Mouse (Mus musculus) fat pad, adult 2 months (tissue): Measurements from ENCODE around the gene Lemd2.
"Not testable (repeated sequence)": the region's sequence is repeated elsewhere in the genome, so short reads cannot be mapped to it uniquely, and the experiment has no call there.

Experiments used
- DNase-seq: peaks from one replicate; pipeline ENCODE4 v3.0.0-alpha.2; 2011; ENCODE audit warnings: low read depth, low spot score; ENCODE audit errors: extremely low read depth

Lemd2 gene

DNA sequence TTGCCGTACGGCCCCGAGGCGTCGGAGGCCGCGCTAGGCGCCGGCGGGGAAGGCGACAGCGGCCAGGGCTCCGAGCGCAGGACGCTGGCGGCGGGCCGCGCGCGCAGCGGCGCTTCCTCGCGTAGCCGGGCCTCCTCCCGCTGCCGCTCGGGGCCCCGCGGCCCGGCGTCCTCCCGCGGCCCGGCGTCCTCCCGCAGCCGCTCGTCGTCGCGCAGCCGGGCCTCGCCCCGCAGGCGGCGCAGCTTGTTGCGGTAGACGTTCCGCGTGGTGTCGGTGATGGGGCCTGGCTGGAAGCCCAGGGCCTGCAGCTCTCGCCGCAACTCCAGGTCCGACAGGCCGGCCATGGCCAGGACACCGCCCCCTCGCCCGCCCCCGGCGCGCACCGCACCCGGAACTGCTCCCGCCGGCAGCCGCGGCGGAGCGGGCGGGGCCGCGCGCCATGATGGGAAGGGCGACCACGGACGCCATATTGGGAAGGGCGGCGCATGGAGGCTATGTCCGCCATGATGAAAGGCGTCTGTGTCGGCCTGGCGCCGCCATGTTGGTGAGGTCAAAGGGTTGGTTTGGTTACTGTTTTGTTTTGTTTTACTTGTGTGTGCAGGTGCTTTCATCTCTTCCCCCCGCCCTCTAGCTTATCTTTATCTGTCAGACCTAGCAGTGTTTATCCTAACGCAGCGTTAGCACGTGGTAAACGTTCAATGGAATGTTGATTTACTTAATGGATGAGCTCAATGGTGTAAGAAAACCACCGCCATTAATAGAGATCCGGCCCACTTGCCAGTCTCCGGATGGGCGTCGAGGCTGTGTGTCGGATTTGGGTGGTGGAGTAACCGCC, at the start of gene Lemd2:
TSS of gene Lemd2 (minus strand) at position 395 of the 835 bp plus-strand sequence.
- DNase-seq: peak; percentile 23

DNA sequence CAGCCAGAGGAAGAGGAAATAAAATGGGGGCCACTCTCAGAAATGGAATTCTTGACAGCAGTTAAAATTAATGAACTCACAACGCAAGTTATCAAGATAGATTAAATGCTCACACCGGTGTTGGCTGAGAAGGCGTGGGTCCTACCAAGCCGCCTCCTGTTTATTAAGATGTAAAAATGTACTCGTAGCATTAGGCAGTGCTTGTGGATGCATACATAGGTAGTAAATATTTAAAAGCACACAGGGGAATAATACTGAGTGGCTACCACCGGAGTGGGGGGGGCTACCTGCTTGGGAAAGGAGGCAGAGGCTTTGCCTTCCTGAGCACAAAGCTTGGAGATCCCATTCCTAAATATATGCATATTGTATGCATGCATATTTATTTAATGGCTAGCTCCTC, 46.9 kb upstream of the Lemd2 start:
- no peak for DNase-seq

DNA sequence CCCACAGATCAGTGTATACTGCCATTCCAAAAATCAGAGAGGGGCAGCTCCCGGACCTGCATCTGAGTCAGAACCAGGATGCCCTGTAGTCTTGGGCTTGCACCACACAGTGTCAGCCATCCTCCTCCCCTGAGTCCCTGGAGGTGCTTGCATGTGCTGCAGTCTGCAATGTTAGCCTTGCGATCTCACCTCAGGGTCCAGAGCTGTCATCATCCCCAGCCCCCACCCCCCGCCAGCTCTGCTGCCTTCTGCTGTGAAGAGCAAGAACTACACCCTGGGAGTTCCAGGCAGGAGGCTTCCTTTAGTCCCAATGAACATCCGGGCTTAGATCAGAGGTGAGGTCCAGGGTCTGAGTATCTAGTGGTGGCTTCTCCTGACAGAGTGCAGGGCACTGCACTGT, 46.2 kb upstream of the Lemd2 start:
- DNase-seq: no peak

DNA sequence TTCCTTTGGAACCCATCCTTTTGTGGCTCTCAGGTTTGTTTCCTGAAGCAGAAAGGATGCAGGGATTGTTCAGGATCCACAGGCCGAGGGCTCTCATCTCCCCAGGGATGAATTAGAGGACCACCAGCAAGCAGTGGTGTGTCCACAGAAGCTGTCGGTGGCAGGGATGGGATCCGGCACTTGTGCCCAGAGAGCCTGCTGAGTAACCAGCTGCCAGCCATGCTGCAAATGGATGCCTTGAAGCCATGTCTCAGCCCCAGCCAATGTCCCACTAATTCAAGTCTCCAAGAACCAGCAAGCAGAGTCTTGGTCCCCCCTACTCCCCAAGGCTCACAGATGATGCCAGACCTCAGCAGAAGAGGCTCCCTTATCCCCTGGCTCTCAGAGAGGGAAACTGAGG, 44.8 kb upstream of the Lemd2 start:
- DNase-seq: no peak

DNA sequence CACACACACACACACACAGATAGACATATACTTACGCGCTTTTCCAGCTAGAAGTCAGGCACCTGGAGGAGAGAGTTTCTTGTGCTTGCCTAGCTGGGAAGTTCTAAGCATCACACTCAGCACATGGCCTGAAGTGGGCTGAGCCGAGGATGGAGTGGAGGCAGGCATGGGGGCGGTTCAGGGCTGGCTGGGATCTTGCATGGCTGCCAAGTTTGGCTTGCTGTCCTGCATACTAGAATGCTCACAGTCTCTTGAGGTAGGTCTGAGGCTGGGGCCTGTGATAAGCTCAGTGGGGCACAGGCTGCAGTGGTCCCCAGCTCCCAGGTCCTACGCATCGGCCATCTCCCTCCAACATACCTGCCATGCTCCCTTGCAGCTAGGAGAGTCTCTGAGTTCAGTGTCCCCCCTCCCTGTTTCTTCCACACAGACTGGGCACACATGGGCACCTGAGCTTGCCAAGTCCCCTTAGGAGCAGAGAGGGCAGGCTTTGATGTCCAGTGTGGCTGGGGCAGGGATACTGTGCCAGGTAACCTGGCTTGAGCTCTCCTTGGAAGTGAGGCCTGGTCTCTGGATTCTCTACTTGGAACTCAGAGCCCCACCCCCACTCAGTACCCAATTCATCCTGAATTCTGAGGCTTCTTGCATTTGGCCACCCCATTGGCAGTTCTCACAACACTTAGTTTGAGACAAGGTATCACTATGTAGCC, 43.6 kb upstream of the Lemd2 start:
- no peak for DNase-seq

DNA sequence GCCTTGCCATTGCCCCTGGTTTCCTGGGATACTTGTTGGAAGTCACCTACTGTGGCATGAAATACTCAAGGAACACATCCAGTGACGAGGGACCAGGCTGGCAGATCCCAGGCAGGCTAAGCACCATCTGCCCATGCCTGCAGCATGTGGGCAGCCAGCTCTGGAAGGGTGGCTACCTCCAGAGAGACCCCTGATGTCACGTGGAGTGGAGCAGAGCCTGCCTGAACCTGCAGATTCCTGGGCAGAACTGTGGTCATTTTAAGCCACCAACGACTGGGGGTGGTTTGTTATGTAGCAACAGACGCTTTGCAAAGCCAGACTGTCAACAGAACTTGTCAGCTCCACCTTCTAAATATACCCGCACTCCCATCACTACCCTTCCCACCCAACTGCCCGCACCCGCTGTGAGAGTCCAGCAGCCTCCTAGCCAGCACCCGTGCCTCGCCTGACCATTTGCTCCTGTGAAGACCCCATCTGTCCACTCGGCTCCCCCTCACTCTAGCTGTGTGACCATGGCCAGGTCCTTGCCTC, 41.6 kb upstream of the Lemd2 start:
- no peak for DNase-seq

DNA sequence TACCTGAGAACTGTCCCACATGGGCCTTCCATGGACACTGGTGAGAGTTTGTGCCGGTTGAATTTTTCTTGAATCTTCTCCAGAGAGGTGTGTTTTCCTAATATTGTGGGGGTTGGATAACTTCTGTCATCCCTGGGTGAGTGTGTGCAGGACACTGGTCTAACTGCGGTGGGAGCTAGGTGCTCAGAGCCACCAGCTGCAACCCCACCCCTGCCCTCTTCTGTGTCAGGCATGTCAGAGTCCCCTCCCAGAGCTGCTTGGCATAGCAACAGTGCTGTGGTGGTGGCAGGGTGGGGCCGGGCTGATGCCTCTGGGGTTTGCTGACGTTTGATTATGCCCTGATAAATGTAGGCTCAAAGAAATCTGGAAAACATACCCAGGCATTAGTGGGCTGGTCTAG, 40.6 kb upstream of the Lemd2 start:
- DNase-seq: no peak

DNA sequence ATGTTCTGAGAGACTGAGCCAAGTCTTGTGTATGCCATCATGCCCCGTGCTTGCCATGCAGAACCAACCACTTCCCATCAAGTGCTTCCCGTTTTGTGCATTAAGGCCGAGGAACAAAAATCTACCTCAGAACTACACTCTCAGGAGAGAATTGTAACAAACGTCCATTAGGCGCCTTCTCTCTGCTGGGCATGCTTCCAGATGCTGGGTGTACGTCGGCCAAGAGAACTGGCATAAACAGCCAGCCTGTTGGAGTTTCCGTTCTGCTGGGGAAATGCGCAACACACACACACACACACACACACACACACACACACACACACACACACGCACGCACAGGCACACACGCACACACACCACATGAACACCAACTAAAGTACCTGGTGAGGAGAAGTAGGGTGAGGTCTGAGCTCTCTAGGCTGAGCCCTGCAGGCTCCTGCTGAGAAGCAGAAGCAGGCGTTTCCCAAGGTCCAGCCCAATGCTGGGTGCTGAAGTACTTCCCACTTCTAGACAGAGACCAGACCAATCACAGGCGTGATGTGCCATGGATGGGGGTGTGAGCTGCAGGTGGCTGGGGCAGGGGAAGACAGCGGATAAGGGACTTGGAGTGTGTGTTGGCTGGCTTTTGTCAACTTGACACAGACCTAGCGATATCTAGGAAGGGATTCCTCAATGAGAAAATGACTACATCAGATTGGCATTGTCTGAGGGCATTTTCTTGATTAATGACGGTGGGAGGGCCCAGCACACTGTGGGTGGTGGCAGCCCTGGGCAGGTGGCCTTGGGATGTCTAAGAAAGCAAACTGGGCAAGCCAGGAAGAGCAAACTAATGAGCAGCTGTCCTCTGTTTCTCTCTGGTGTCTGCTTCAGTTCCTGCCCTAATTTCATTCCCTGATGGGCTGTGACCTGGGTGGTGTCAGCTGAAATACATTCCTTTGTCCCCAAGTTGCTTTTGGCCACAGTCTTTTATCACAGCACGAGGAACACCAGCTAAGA, 38.2 kb upstream of the Lemd2 start:
- DNase-seq: no peak

DNA sequence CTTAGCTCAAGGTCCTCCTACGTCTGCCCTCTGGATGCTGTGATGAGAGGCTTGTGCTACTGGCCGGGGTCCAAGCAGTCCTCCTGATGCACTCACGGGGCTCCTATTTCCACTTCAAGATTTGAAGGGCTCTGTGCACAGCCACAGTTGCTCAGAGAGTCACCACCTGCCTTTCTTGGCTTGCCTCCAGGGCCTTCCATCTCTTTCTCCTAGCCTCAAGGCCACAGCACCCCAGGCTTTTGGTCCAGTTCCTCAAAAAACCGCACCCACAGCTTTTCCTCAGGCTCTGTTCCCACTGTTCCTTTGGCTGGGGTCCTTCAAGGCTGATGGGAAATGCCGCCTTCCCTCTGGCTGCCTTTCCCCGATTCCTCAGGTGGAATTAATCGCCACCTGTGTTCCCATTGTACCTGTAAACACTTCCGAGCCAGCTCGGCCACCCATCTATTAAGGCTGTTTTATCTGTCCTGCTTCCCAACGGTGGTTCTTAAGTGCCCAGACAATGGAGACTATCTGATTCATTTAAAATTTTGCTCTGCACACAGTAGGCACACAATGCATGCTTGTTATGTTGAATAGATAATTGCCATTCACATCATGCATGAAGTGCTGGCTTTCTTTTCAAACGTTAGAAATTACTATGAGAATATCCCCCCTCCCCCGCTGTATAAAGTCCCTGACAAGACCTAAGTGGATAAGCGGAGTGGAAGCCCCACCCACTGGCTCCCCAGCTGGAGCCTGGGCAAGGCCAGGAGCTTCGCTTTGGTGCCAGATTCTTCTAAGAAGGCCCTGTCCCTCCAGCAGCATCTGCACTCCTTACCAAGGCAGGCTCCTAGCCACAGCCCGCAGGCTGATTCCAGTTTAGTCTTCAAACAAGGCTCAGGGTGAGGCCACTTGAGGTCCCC, 36.5 kb upstream of the Lemd2 start:
- DNase-seq: no peak

DNA sequence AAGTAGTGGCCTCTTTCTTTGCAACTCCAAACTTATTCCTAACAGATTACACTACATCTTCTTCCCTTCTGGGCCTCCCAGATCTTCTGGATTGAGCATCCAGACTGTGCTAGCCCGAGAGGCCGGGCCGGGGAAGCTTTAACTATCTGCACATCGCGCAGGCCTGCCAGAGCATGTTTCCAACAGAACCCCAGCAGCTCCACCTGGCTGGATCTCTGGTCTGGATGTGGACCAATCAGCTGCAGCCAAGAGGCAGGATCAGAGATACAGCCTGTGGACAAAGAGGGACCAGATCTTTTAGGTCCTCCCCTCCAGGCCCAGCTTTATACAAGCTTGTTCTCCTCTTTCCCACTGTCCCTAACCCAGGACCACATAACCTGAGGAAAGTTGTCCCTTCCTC, 35.7 kb upstream of the Lemd2 start:
- DNase-seq: no peak

DNA sequence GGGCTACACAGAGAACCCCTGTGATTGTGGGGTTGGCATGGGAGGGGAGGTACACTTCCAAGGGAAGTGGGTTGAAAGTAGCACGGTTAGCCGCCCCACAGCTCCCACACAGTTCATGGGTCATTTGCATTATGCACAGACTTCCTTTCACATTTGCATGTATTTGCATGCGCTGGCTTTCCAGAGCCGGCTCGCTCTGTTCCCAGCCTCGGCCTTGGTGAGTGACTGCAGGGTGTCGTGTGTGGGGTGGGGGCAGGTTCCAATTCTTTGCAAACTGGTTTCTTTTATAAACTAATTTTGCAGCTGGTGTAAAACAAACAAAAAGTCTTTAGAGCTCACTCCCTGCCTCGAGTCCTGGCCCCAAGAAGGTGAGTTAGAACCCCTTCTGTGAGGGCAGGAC, 34.4 kb upstream of the Lemd2 start:
- DNase-seq: no peak

DNA sequence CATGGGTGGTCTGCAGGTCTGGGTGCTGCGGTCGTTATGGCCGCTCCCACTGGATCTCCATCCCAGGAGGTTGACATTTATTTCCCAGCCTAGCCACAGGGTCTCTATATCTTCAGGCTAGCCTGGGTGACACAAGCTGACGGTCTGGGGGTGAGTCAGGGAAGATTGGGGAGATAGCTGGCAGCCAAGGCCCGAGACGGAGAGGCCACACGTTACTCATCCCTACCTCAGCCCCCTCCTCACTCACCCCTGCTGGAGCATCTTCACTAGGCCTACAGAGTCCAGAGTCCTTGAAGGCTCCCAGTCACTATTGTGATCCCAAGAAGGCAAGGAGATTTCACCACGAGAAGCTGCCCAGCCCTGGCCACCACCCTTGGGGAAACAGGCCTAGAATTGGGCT, 33.5 kb upstream of the Lemd2 start:
- DNase-seq: no peak

DNA sequence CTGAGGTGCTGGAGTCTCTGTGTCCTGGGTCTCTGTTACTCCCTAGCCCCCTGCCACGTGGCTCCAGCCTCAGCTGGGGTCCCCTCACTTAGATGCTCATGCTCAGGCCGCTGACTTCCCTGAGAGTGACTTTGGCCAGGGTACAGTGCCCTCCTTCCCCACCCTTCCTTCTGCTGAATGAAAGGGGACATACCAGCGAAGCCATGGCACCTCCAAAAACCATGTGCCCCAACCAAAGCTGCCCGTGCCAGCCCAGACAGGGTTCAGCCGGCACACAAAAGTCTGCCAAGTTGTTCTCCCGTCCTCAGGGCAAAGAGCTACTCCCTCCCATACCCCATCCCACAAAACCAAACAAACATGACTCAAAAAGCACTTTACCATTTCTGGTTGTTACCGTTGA, 29.0 kb upstream of the Lemd2 start:
- DNase-seq: no peak

DNA sequence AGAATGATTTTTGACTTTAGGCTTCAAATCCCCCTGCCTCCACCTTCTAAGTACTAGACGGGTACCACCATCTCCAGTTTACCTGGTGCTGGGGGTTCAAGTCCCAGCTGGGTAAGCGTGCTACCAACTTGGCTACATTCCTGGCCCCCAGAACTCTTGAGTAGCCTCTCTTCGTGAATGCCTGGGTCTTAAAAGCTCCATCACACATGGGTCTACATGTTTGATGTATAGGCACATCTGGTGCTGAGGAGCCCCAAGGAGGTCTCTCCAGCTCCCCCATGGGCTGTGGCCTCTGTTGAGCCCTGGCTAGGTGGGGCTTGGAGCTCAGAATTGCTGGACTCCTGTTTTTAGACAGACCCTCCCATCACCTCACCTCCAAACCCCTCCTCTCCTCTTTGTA, 27.9 kb upstream of the Lemd2 start:
- no peak for DNase-seq

DNA sequence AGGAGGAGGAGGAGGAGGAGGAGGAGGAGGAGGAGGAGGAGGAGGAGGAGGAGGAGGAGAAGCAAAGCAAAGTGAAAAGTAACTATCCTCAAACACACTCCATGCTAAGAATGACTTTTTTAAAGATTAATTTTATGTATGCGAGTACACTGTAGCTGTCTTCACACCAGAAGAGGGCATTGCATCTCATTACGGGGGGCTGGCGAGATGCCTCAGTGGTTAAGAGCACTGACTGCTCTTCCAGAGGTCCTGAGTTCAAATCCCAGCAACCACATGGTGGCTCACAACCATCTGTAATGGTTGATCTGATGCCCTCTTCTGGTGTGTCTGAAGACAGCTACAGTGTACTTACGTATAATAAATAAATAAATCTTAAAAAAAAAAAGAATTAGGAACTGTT, 27.3 kb upstream of the Lemd2 start:
- DNase-seq: not testable (repeated sequence)

DNA sequence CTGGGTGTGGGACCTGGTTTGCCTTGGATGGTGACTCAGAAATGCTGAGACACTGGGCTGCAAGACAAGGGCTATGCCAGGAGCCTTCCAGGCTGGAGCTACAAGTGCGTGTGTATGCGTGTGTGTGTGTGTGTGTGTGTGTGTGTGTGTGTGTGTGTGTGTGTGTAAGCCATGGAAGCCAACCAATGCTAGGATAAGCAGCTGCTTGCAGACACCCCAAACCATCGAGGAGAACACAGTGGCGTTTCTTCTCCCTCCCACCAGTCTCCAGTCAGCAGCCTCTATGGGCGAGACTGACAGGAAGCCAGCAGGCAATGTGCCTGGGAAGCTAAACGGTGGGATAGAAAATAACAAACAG, 26.9 kb upstream of the Lemd2 start:
- no peak for DNase-seq

DNA sequence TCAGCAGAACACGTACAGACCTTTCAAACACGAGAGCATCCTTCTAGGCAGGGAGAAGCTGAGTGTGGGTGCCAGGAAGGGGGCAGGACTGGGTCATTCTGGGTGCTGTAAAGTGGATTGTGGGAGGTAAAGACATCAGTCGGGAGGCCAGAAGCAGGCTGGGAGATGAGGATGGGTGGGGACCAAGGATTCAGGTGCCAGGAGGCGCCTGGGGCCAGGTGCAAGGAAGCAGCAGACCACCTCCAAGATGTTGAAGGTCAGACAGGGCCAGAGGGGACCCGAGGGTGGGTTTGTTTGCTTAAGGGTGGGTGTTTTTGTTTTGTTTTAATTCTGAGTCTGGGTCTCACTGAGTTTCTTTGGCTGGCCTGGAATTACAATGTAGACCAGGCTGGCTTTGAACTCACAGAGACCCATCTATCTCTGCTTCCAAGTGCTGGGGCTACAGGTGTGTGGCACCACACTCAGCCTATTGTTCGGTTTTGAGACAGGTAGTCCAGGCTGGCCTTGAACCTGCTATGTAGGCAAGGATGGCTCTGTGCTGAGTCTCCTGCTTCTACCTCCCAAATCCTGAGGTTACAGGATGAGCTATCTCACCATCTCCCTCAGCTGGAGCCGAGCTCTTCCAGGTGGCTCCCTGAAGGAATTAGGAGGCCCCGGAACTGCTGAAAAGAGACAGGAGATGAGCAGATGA, 26.3 kb upstream of the Lemd2 start:
- DNase-seq: no peak

DNA sequence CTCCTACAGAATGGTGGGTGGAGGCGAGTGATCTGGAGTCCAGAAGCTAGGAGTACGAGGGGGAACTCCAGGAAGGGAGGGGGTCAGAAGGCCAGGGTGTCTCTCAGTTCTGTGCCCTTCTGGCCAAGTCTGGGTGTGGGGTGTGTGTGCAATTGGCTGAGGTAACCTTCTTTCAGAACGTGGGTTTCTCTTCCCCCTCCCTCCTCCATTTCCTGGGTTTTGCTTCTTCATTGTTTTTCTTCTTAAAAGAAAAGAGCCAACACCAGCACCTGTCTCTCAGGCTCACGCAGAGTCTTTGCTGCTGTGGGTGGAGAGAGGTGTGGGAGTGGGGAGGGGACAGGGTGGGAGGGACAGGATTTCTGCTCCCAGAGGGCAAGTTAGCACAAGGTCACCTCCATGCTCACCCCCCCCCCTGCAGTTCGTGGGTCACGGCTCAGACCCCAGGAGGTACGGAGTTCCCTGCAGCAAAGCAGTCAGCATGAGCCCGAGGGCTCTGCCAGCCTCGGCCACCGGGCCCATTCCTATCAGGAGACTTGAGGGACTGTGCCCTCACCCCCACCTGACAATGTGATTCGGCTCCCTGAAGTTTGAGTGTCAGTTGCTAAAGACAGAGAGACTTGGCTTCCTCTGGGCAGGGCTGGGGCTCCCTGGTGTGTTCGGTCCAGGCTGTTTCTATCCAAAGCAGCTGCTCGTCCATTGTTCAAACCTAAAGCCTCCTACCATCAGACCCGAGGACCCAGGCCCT, 25.6 kb upstream of the Lemd2 start:
- no peak for DNase-seq
